Mouse (Mus musculus) spleen, adult 2 months (tissue): ENCODE results near the gene Ttyh1.

Source experiments
- CTCF ChIP-seq: fragments of 200-500 bp; IDR thresholded peaks from 2 replicates; pipeline ENCODE4 v1.5.1; 2011; ENCODE audit warnings: mild to moderate bottlenecking, inconsistent platforms; ENCODE audit not compliant: insufficient read depth, insufficient read length, insufficient replicate concordance; ENCODE audit errors: extremely low read depth
- POLR2A ChIP-seq: fragments of 200-500 bp; IDR thresholded peaks from 2 replicates; pipeline ENCODE4 v1.6.1; 2011; ENCODE audit warnings: low read depth, low read length, inconsistent platforms

GRCm38 (mm10) chr7:4085562-4085961, 33.6 kb upstream of the Ttyh1 start:
- TF ChIP-seq CTCF (no peak), POLR2A (no peak)
